Mouse (Mus musculus) MEL (cell line): ENCODE measurements around the gene Pgrmc1. TPM values are rescaled to one million over a fixed set of nuclear protein-coding genes. Genes with fewer than 3 reads are reported as not detected.

Experiments used
- DNase-seq: peaks from one replicate; pipeline ENCODE4 v3.0.0; 2011; ENCODE audit warnings: low read depth, low spot score
- H3K27ac ChIP-seq: 2 replicates; pipeline ENCODE4 v1.5.1; 2012; ENCODE audit warnings: low read depth, mild to moderate bottlenecking, control low read depth, low read length, moderate library complexity; ENCODE audit not compliant: control insufficient read depth
- H3K27me3 ChIP-seq, 2 experiments: fragments of 150-350 bp in 1 of 2; sonication (generic) in 1 of 2; 2 replicates each; pipeline ENCODE4 v1.6.1; 2012; ENCODE audit warnings: low read length in 2 of 2, mild to moderate bottlenecking in 2 of 2, improper control_type of control experiment in 1 of 2, moderate library complexity in 1 of 2; ENCODE audit not compliant: insufficient read depth in 2 of 2, control insufficient read depth in 1 of 2
- H3K36me3 ChIP-seq, 2 experiments: 2 replicates each; pipeline ENCODE4 v1.6.1; 2012 to 2014; ENCODE audit warnings: low read length in 2 of 2, improper control_type of control experiment in 1 of 2, inconsistent platforms in 1 of 2, mild to moderate bottlenecking in 1 of 2; ENCODE audit not compliant: insufficient read depth in 2 of 2, control insufficient read depth in 1 of 2
- H3K4me1 ChIP-seq, 2 experiments: fragments of 150-350 bp in 1 of 2; sonication (generic) in 1 of 2; 2 replicates each; pipeline ENCODE4 v1.6.1; 2012; ENCODE audit warnings: low read length in 2 of 2, improper control_type of control experiment in 1 of 2, mild to moderate bottlenecking in 1 of 2; ENCODE audit not compliant: insufficient read depth in 2 of 2, control insufficient read depth in 1 of 2
- H3K4me3 ChIP-seq, 2 experiments: fragments of 150-350 bp in 1 of 2; sonication (generic) in 1 of 2; 2 replicates each; pipeline ENCODE4 v1.5.1; 2012; ENCODE audit warnings: low read depth in 2 of 2, low read length in 2 of 2, mild to moderate bottlenecking in 2 of 2, moderate library complexity in 2 of 2, control low read depth in 1 of 2, improper control_type of control experiment in 1 of 2; ENCODE audit not compliant: control insufficient read depth in 1 of 2, insufficient read depth in 1 of 2
- H3K79me2 ChIP-seq: 2 replicates; pipeline ENCODE4 v1.6.1; 2012; ENCODE audit warnings: mild to moderate bottlenecking, low read length, moderate library complexity; ENCODE audit not compliant: control insufficient read depth, poor library complexity, insufficient read depth
- H3K9ac ChIP-seq: 2 replicates; pipeline ENCODE4 v1.6.1; 2012; ENCODE audit warnings: low read depth, mild to moderate bottlenecking, control low read depth, low read length, moderate library complexity; ENCODE audit not compliant: control insufficient read depth, poor library complexity, severe bottlenecking
- H3K9me3 ChIP-seq: fragments of 150-350 bp; sonication (generic); replicated peaks from 2 replicates; pipeline ENCODE4 v1.6.1; 2012; ENCODE audit warnings: mild to moderate bottlenecking, low read length, improper control_type of control experiment, moderate library complexity; ENCODE audit not compliant: insufficient read depth
- BHLHE40 ChIP-seq: IDR thresholded peaks from 2 replicates; pipeline ENCODE4 v1.6.1; 2012; ENCODE audit warnings: low read depth, mild to moderate bottlenecking, inconsistent platforms, low read length, improper control_type of control experiment, borderline replicate concordance
- CHD1 ChIP-seq: IDR thresholded peaks from 2 replicates; pipeline ENCODE4 v1.6.1; 2012; ENCODE audit warnings: low read depth, mild to moderate bottlenecking, inconsistent platforms, low read length, improper control_type of control experiment
- CTCF ChIP-seq, 3 experiments: IDR thresholded peaks in 2 of 3; conservative IDR thresholded peaks in 1 of 3; 2 replicates each; pipeline ENCODE4 v1.5.1; 2011 to 2012; ENCODE audit warnings: low read length in 3 of 3, low read depth in 2 of 3, mild to moderate bottlenecking in 2 of 3, improper control_type of control experiment in 1 of 3, inconsistent platforms in 1 of 3, mixed read lengths in 1 of 3, moderate library complexity in 1 of 3; ENCODE audit not compliant: control insufficient read depth in 1 of 3, insufficient read depth in 1 of 3, poor library complexity in 1 of 3, severe bottlenecking in 1 of 3
- E2F4 ChIP-seq: IDR thresholded peaks from 2 replicates; pipeline ENCODE4 v1.6.1; 2011; ENCODE audit warnings: low read depth, low read length, improper control_type of control experiment, borderline replicate concordance
- EP300 ChIP-seq, 2 experiments: IDR thresholded peaks; 2 replicates each; pipeline ENCODE4 v1.6.1; 2011; ENCODE audit warnings: improper control_type of control experiment in 2 of 2, low read length in 2 of 2, low read depth in 1 of 2, mild to moderate bottlenecking in 1 of 2
- ETS1 ChIP-seq: IDR thresholded peaks from 2 replicates; pipeline ENCODE4 v1.6.1; 2012; ENCODE audit warnings: low read depth, mild to moderate bottlenecking, inconsistent platforms, low read length, improper control_type of control experiment, moderate library complexity
- GABPA ChIP-seq: IDR thresholded peaks from 2 replicates; pipeline ENCODE4 v1.6.1; 2012; ENCODE audit warnings: low read depth, mild to moderate bottlenecking, inconsistent platforms, low read length, improper control_type of control experiment, moderate library complexity
- GATA1 ChIP-seq: IDR thresholded peaks from 2 replicates; pipeline ENCODE4 v1.6.1; 2011; ENCODE audit warnings: low read depth, low read length, improper control_type of control experiment
- HCFC1 ChIP-seq: IDR thresholded peaks from 2 replicates; pipeline ENCODE4 v1.6.1; 2012; ENCODE audit warnings: low read depth, mild to moderate bottlenecking, inconsistent platforms, low read length, improper control_type of control experiment, moderate library complexity
- JUND ChIP-seq: IDR thresholded peaks from 2 replicates; pipeline ENCODE4 v1.6.1; 2011; ENCODE audit warnings: low read depth, mild to moderate bottlenecking, improper control_type of control experiment, low read length
- MAFK ChIP-seq: IDR thresholded peaks from 2 replicates; pipeline ENCODE4 v1.6.1; 2011; ENCODE audit warnings: low read depth, mild to moderate bottlenecking, low read length, improper control_type of control experiment, borderline replicate concordance
- MAZ ChIP-seq: IDR thresholded peaks from 2 replicates; pipeline ENCODE4 v1.6.1; 2012; ENCODE audit warnings: low read depth, mild to moderate bottlenecking, inconsistent platforms, low read length, improper control_type of control experiment
- MEF2A ChIP-seq: IDR thresholded peaks from 2 replicates; pipeline ENCODE4 v1.6.1; 2014; ENCODE audit warnings: low read depth, mild to moderate bottlenecking, inconsistent platforms, low read length, improper control_type of control experiment; ENCODE audit not compliant: poor library complexity, insufficient replicate concordance, severe bottlenecking; ENCODE audit errors: extremely low read depth
- MXI1 ChIP-seq: IDR thresholded peaks from 2 replicates; pipeline ENCODE4 v1.6.1; 2011; ENCODE audit warnings: mild to moderate bottlenecking, low read depth, low read length, improper control_type of control experiment
- MYB ChIP-seq: IDR thresholded peaks from 2 replicates; pipeline ENCODE4 v1.6.1; 2011; ENCODE audit warnings: mild to moderate bottlenecking, low read depth, low read length, improper control_type of control experiment
- MYC ChIP-seq: IDR thresholded peaks from 2 replicates; pipeline ENCODE4 v1.6.1; 2011; ENCODE audit warnings: low read depth, mild to moderate bottlenecking, low read length, improper control_type of control experiment, moderate library complexity
- NELFE ChIP-seq: IDR thresholded peaks from 2 replicates; pipeline ENCODE4 v1.6.1; 2011; ENCODE audit warnings: low read depth, low read length, improper control_type of control experiment
- NRF1 ChIP-seq: IDR thresholded peaks from 2 replicates; pipeline ENCODE4 v1.6.1; 2014; ENCODE audit warnings: low read depth, mild to moderate bottlenecking, inconsistent platforms, low read length, improper control_type of control experiment, moderate library complexity; ENCODE audit not compliant: poor library complexity, insufficient read depth, severe bottlenecking
- POLR2A ChIP-seq, 2 experiments: IDR thresholded peaks; 2 replicates each; pipeline ENCODE4 v1.6.1; 2011 to 2012; ENCODE audit warnings: low read length in 2 of 2, mild to moderate bottlenecking in 2 of 2, control low read depth in 1 of 2, improper control_type of control experiment in 1 of 2, low read depth in 1 of 2, moderate library complexity in 1 of 2; ENCODE audit not compliant: control insufficient read depth in 1 of 2, insufficient read depth in 1 of 2, poor library complexity in 1 of 2
- POLR2AphosphoS2 ChIP-seq: IDR thresholded peaks from 2 replicates; pipeline ENCODE4 v1.6.1; 2011; ENCODE audit warnings: low read length, improper control_type of control experiment
- POLR2AphosphoS5 ChIP-seq: IDR thresholded peaks from 2 replicates; pipeline ENCODE4 v1.6.1; 2012; ENCODE audit warnings: low read depth, borderline replicate concordance, mild to moderate bottlenecking, inconsistent platforms, low read length, moderate library complexity, mixed read lengths
- RAD21 ChIP-seq: IDR thresholded peaks from 2 replicates; pipeline ENCODE4 v1.6.1; 2011; ENCODE audit warnings: mild to moderate bottlenecking, low read depth, low read length, improper control_type of control experiment
- SIN3A ChIP-seq: IDR thresholded peaks from 2 replicates; pipeline ENCODE4 v1.6.1; 2012; ENCODE audit warnings: low read length, improper control_type of control experiment, inconsistent platforms
- SMC3 ChIP-seq: IDR thresholded peaks from 2 replicates; pipeline ENCODE4 v1.6.1; 2011; ENCODE audit warnings: low read depth, low read length, improper control_type of control experiment
- TAL1 ChIP-seq: IDR thresholded peaks from 2 replicates; pipeline ENCODE4 v1.6.1; 2012; ENCODE audit warnings: mild to moderate bottlenecking, inconsistent platforms, low read length, moderate library complexity, mixed read lengths
- TCF12 ChIP-seq: IDR thresholded peaks from 2 replicates; pipeline ENCODE4 v1.6.1; 2014; ENCODE audit warnings: low read depth, mild to moderate bottlenecking, inconsistent platforms, low read length, improper control_type of control experiment, moderate library complexity
- UBTF ChIP-seq: IDR thresholded peaks from 2 replicates; pipeline ENCODE4 v1.6.1; 2012; ENCODE audit warnings: low read depth, mild to moderate bottlenecking, inconsistent platforms, low read length, improper control_type of control experiment, moderate library complexity, borderline replicate concordance; ENCODE audit not compliant: insufficient read depth
- USF2 ChIP-seq, 2 experiments: IDR thresholded peaks; 2 replicates each; pipeline ENCODE4 v1.6.1; 2011 to 2012; ENCODE audit warnings: improper control_type of control experiment in 2 of 2, low read length in 2 of 2, borderline replicate concordance in 1 of 2, inconsistent platforms in 1 of 2, low read depth in 1 of 2, mild to moderate bottlenecking in 1 of 2; ENCODE audit not compliant: insufficient read depth in 1 of 2
- ZC3H11A ChIP-seq: IDR thresholded peaks from 2 replicates; pipeline ENCODE4 v1.6.1; 2012; ENCODE audit warnings: low read depth, mild to moderate bottlenecking, inconsistent platforms, low read length, improper control_type of control experiment
- ZKSCAN1 ChIP-seq: IDR thresholded peaks from 2 replicates; pipeline ENCODE4 v1.6.1; 2012; ENCODE audit warnings: low read depth, mild to moderate bottlenecking, inconsistent platforms, low read length, improper control_type of control experiment, moderate library complexity
- ZNF384 ChIP-seq: IDR thresholded peaks from 2 replicates; pipeline ENCODE4 v1.6.1; 2012; ENCODE audit warnings: low read depth, mild to moderate bottlenecking, inconsistent platforms, low read length, improper control_type of control experiment
- polyA plus RNA-seq, 2 experiments: library from polyadenylated mRNA; stranded (reverse) in 1 of 2; unstranded in 1 of 2; fragments of >175 nt in 1 of 2; fragments of >200 nt in 1 of 2; gene quantifications; 2 replicates each; pipeline versions ENCODE4 v1.2.1 to v1.2.4; 2012; ENCODE audit warnings: low replicate concordance in 2 of 2, low read depth in 1 of 2; ENCODE audit not compliant: insufficient read length in 2 of 2, insufficient read depth in 1 of 2, missing spikeins in 1 of 2
- total RNA-seq: library from RNA; depleted of rRNA; stranded (reverse); fragments of 300-350 nt; gene quantifications from 2 replicates; pipeline ENCODE4 v1.2.3, GENCODE M21; 2012

Pgrmc1 gene
- total and polyA plus RNA-seq, 3 experiments = 78.9 to 97.1 (median 88.3) TPM

DNA sequence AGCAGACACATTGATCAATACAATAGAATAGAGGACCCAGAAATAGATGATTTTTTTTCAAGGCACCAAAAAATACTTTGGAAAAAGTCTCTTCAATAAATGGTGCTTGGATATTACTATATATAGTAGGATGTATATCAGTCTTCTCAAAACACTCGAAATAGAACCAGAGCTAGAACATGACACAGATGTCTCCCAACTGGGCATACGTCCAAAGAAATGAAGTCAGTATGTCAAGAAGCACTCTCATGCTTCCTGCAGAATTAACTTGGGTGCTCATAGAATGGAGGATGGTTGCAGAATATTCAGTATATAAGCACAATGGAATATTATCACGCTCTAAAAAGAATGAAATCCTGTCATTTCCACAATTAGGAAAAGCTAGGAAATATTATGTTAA lies 30.1 kb downstream of the Pgrmc1 start:
- DNase-seq = no peak
- Histone ChIP-seq H3K4me1 (no peaks in the 10 kb centered on the region; a peak in 1 of 4 replicates), H3K27ac (no peak overlapping the region), H3K36me3 (no peaks in the 10 kb centered on the region), H3K9me3 (no peaks in the 10 kb centered on the region), H3K4me3 (no peak overlapping the region), H3K9ac (no peak overlapping the region), H3K79me2 (no peaks in the 10 kb centered on the region), H3K27me3 (no peaks in the 10 kb centered on the region)
- TF ChIP-seq MEF2A (no peak), MAFK (no peak), MXI1 (no peak), ZNF384 (no peak)

DNA sequence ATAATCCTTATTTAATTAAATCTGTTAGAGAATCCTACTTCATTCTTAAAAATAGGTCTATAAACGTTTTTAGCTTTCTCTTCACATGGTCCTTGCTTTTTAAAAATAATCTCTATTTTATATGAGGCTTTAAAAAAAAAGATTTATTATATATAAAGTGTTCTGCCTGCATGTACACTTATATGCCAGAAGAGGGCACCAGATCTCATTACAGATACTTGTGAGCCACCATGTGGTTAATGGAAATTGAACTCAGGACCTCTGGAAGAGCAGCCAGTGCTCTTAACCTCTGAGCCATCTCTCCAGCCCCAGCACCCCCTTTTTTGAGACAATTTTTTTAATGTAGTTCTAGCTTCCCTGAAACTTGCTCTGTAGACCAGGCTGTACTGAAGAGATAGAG lies 32.8 kb downstream of the Pgrmc1 start:
- no peak overlapping the region for H3K4me3 ChIP-seq
- no peak overlapping the region for H3K9ac ChIP-seq
- no peaks in the 10 kb centered on the region; a peak in 1 of 4 replicates for H3K4me1 ChIP-seq
- DNase-seq = peak; percentile 25
- no peaks in the 10 kb centered on the region for H3K36me3 ChIP-seq
- H3K27me3 ChIP-seq = no peaks in the 10 kb centered on the region
- no peaks in the 10 kb centered on the region for H3K79me2 ChIP-seq
- no peaks in the 10 kb centered on the region for H3K9me3 ChIP-seq
- H3K27ac ChIP-seq = no peak overlapping the region
- TF ChIP-seq ZKSCAN1 (no peak), POLR2A (IDR thresholded peaks at IDR 0.05; ENCODE audit: control insufficient read depth in 1 of 2, insufficient read depth in 1 of 2, low read depth in 1 of 2, low read length in 2 of 2, poor library complexity in 1 of 2) (no peak), MYB (no peak), TAL1 (no peak), POLR2AphosphoS2 (no peak), NELFE (no peak), BHLHE40 (no peak), MYC (0 out of 2 replicates have a peak, but pooled peaks have one; percentile 42), ZC3H11A (peak; percentile 21; the same call in 1 of the 2 replicates), USF2 (IDR thresholded peaks at IDR 0.05; ENCODE audit: borderline replicate concordance in 1 of 2, insufficient read depth in 1 of 2, low read depth in 1 of 2, low read length in 2 of 2) (no peak), E2F4 (no peak), UBTF (no peak), ETS1 (no peak), GABPA (no peak), HCFC1 (no peak), RAD21 (peak; percentile 35), POLR2AphosphoS5 (no peak), GATA1 (no peak), CTCF (IDR thresholded peaks at IDR 0.05 in 2 of 3, conservative IDR thresholded peaks at IDR 0.05 in 1 of 3; ENCODE audit: control insufficient read depth in 1 of 3, insufficient read depth in 1 of 3, low read depth in 2 of 3, low read length in 3 of 3, poor library complexity in 1 of 3, severe bottlenecking in 1 of 3) (peak in 1 of 3 experiments; percentile 42; a peak in 3 of 6 replicates), TCF12 (no peak), SMC3 (peak; percentile 46), EP300 (IDR thresholded peaks at IDR 0.05; ENCODE audit: low read depth in 1 of 2, low read length in 2 of 2) (no peak), NRF1 (no peak), ZNF384 (no peak), MEF2A (no peak), SIN3A (no peak), JUND (no peak), CHD1 (no peak), MAZ (no peak)
